Mouse (Mus musculus) heart, embryonic 16.5 days (tissue): Measurements from ENCODE around the gene Gse1. TPM values are rescaled to one million over a fixed set of nuclear protein-coding genes. Genes with fewer than 3 reads are reported as not detected.

Source experiments
- ATAC-seq: fragments of 200-750 bp; cut with Nextera tagmentation; replicated peaks from 2 replicates; pipeline ENCODE4 v1.8.0; 2017; ENCODE audit warnings: moderate number of reproducible peaks; ENCODE audit not compliant: insufficient read depth, low FRiP score; ENCODE audit errors: extremely low read depth
- H3K27ac ChIP-seq: fragments of 300-500 bp; sonication (generic); 2 replicates; pipeline ENCODE4 v1.5.1; 2014; ENCODE audit warnings: mild to moderate bottlenecking, low read length, control low read depth, moderate library complexity
- H3K27me3 ChIP-seq: fragments of 300-500 bp; sonication (generic); 2 replicates; pipeline ENCODE4 v1.6.1; 2014; ENCODE audit warnings: low read length, mixed read lengths; ENCODE audit not compliant: control insufficient read depth, insufficient read depth
- H3K36me3 ChIP-seq: fragments of 300-500 bp; sonication (generic); 2 replicates; pipeline ENCODE4 v1.6.1; 2014; ENCODE audit not compliant: control insufficient read depth, insufficient read depth
- H3K4me1 ChIP-seq: fragments of 300-500 bp; sonication (generic); 2 replicates; pipeline ENCODE4 v1.6.1; 2014; ENCODE audit warnings: low read length, mixed read lengths; ENCODE audit not compliant: control insufficient read depth, insufficient read depth
- H3K4me2 ChIP-seq: fragments of 300-500 bp; sonication (generic); 2 replicates; pipeline ENCODE4 v1.6.1; 2014; ENCODE audit warnings: low read depth, mild to moderate bottlenecking, control low read depth, low read length
- H3K4me3 ChIP-seq: fragments of 300-500 bp; sonication (generic); 2 replicates; pipeline ENCODE4 v1.5.1; 2014; ENCODE audit warnings: mild to moderate bottlenecking, control low read depth, low read length
- H3K9ac ChIP-seq: fragments of 300-500 bp; sonication (generic); 2 replicates; pipeline ENCODE4 v1.6.1; 2014; ENCODE audit warnings: low read length, control low read depth
- H3K9me3 ChIP-seq: fragments of 300-500 bp; sonication (generic); replicated peaks from 2 replicates; pipeline ENCODE4 v1.6.1; 2016; ENCODE audit warnings: low read length; ENCODE audit not compliant: control insufficient read depth
- WGBS: fragments of 180-500 bp; shearing (Covaris S2); extraction: QIAGEN DNeasy Blood & Tissue Kit; methylation state at CpG from one replicate; pipeline ENCODE4 v1.1.7; 2014; 5-methylcytosine and 5-hydroxymethylcytosine counted together
- polyA plus RNA-seq: library from polyadenylated mRNA; unstranded; fragments of >200 nt; fragmentation: Nextera tagmentation; extraction: Ambion mirVana; gene quantifications from 2 replicates; pipeline ENCODE4 v1.2.1, GENCODE M21; 2015

The Gse1 gene
- polyA plus RNA-seq, 1 experiment from 2014 or later: 7.7 TPM

- ATAC-seq: 0 out of 2 replicates have a peak, but pooled peaks have one; percentile 2
- Histone ChIP-seq H3K4me3 (no peak overlapping the region), H3K27me3 (no peaks in the 10 kb centered on the region; the same call in 1 of the 2 replicates), H3K27ac (no peak overlapping the region), H3K4me1 (peaks cover 20% of the 10 kb centered on the region), H3K9ac (no peak overlapping the region), H3K9me3 (no peaks in the 10 kb centered on the region), H3K4me2 (no peak overlapping the region), H3K36me3 (no peaks in the 10 kb centered on the region)
- 49% methylated on average over 11 of the region's 11 CpGs for WGBS
These were observed 79.3 kb downstream of the Gse1 start for GRCm38 (mm10) chr8:120307528-120307927.

- no peak overlapping the region for H3K4me3 ChIP-seq
- 39% methylated on average over 8 of the region's 8 CpGs for WGBS
- no peak for ATAC-seq
- H3K4me2 ChIP-seq: no peak overlapping the region
- no peaks in the 10 kb centered on the region; the same call in 1 of the 2 replicates for H3K27me3 ChIP-seq
- no peak overlapping the region for H3K27ac ChIP-seq
- no peak overlapping the region for H3K9ac ChIP-seq
- H3K9me3 ChIP-seq: no peaks in the 10 kb centered on the region
- H3K36me3 ChIP-seq: no peaks in the 10 kb centered on the region
- peaks cover 20% of the 10 kb centered on the region for H3K4me1 ChIP-seq
These were observed 79.9 kb downstream of the Gse1 start for GRCm38 (mm10) chr8:120308131-120308530.

- no peak for ATAC-seq
- H3K4me1 ChIP-seq: peaks cover 20% of the 10 kb centered on the region
- WGBS: 58% methylated on average over 9 of the region's 9 CpGs
- H3K36me3 ChIP-seq: no peaks in the 10 kb centered on the region
- no peaks in the 10 kb centered on the region for H3K9me3 ChIP-seq
- no peaks in the 10 kb centered on the region; the same call in 1 of the 2 replicates for H3K27me3 ChIP-seq
- H3K4me3 ChIP-seq: no peak overlapping the region
- H3K9ac ChIP-seq: no peak overlapping the region
- no peak overlapping the region for H3K27ac ChIP-seq
- no peak overlapping the region for H3K4me2 ChIP-seq
These were observed 80.3 kb downstream of the Gse1 start for GRCm38 (mm10) chr8:120308553-120308952.

GRCm38 (mm10) chr8:120309326-120309725 is 81.1 kb downstream of the Gse1 start:
- no peak overlapping the region for H3K9ac ChIP-seq
- no peaks in the 10 kb centered on the region; the same call in 1 of the 2 replicates for H3K27me3 ChIP-seq
- no peak overlapping the region for H3K4me3 ChIP-seq
- H3K27ac ChIP-seq: no peak overlapping the region
- 80% methylated on average over 18 of the region's 18 CpGs for WGBS
- H3K4me2 ChIP-seq: no peak overlapping the region
- H3K9me3 ChIP-seq: no peaks in the 10 kb centered on the region
- no peaks in the 10 kb centered on the region for H3K36me3 ChIP-seq
- peaks cover 20% of the 10 kb centered on the region for H3K4me1 ChIP-seq
- no peak for ATAC-seq

GRCm38 (mm10) chr8:120310063-120310462 is 81.8 kb downstream of the Gse1 start:
- H3K4me1 ChIP-seq: peaks cover 20% of the 10 kb centered on the region
- no peak overlapping the region for H3K27ac ChIP-seq
- H3K27me3 ChIP-seq: no peaks in the 10 kb centered on the region; the same call in 1 of the 2 replicates
- no peak overlapping the region for H3K4me3 ChIP-seq
- 53% methylated on average over 5 of the region's 5 CpGs for WGBS
- H3K4me2 ChIP-seq: no peak overlapping the region
- no peaks in the 10 kb centered on the region for H3K36me3 ChIP-seq
- H3K9me3 ChIP-seq: no peaks in the 10 kb centered on the region
- H3K9ac ChIP-seq: no peak overlapping the region
- ATAC-seq: no peak

- no peak for ATAC-seq
- H3K36me3 ChIP-seq: no peaks in the 10 kb centered on the region
These were observed 84.2 kb downstream of the Gse1 start for GRCm38 (mm10) chr8:120312452-120312851.

GRCm38 (mm10) chr8:120313674-120314073 is 85.4 kb downstream of the Gse1 start:
- no peak overlapping the region for H3K9ac ChIP-seq
- H3K9me3 ChIP-seq: no peaks in the 10 kb centered on the region
- no peak overlapping the region for H3K27ac ChIP-seq
- no peak for ATAC-seq
- peaks cover 1% of the 10 kb centered on the region for H3K4me1 ChIP-seq
- no peak overlapping the region for H3K4me2 ChIP-seq
- 72% methylated on average over 3 of the region's 3 CpGs for WGBS
- no peaks in the 10 kb centered on the region for H3K36me3 ChIP-seq
- no peaks in the 10 kb centered on the region for H3K27me3 ChIP-seq
- H3K4me3 ChIP-seq: no peak overlapping the region

More at GRCm38 (mm10) chr8:120312452-120312851, 84.2 kb downstream of the Gse1 start:
- Histone ChIP-seq H3K27ac (no peak overlapping the region), H3K9me3 (no peaks in the 10 kb centered on the region), H3K4me2 (no peak overlapping the region), H3K4me1 (peaks cover 12% of the 10 kb centered on the region), H3K9ac (no peak overlapping the region), H3K4me3 (no peak overlapping the region), H3K27me3 (no peaks in the 10 kb centered on the region)
- 73% methylated on average over 4 of the region's 4 CpGs for WGBS

- 81% methylated on average over 5 of the region's 5 CpGs for WGBS
- H3K9ac ChIP-seq: no peak overlapping the region
- H3K9me3 ChIP-seq: no peaks in the 10 kb centered on the region
- H3K27ac ChIP-seq: no peak overlapping the region
- H3K4me2 ChIP-seq: no peak overlapping the region
- H3K36me3 ChIP-seq: no peaks in the 10 kb centered on the region
- ATAC-seq: no peak
- no peaks in the 10 kb centered on the region for H3K4me1 ChIP-seq
- H3K4me3 ChIP-seq: no peak overlapping the region
- no peaks in the 10 kb centered on the region for H3K27me3 ChIP-seq
These were observed 86.7 kb downstream of the Gse1 start for GRCm38 (mm10) chr8:120314932-120315331.

- H3K9ac ChIP-seq: no peak overlapping the region
- H3K9me3 ChIP-seq: no peaks in the 10 kb centered on the region
- H3K4me3 ChIP-seq: no peak overlapping the region
- H3K4me2 ChIP-seq: no peak overlapping the region
- H3K4me1 ChIP-seq: no peaks in the 10 kb centered on the region
- H3K27ac ChIP-seq: no peak overlapping the region
- no peak for ATAC-seq
- H3K36me3 ChIP-seq: no peaks in the 10 kb centered on the region
- WGBS: 86% methylated on average over 4 of the region's 4 CpGs
- no peaks in the 10 kb centered on the region for H3K27me3 ChIP-seq
These were observed 87.4 kb downstream of the Gse1 start for GRCm38 (mm10) chr8:120315644-120316043.
